Mouse (Mus musculus) liver, embryonic 14.5 days (tissue): ENCODE results near the gene Zfp931. TPM values are rescaled to one million over a fixed set of nuclear protein-coding genes. Genes with fewer than 3 reads are reported as not detected.

Experiments used
- ATAC-seq: fragments of 200-750 bp; cut with Nextera tagmentation; 2 replicates; pipeline ENCODE4 v1.8.0; 2017; ENCODE audit warnings: moderate number of reproducible peaks, mild to moderate bottlenecking, moderate library complexity; ENCODE audit not compliant: insufficient read depth
- DNase-seq, 3 experiments: peaks; one replicate each; pipeline ENCODE4 v3.0.0-alpha.2; 2012 to 2013; ENCODE audit warnings: low read depth in 3 of 3, low spot score in 3 of 3
- H3K27ac ChIP-seq: fragments of 300-500 bp; sonication (generic); 2 replicates; pipeline ENCODE4 v1.5.1; 2014; ENCODE audit warnings: moderate library complexity, mild to moderate bottlenecking, control low read depth, inconsistent platforms
- H3K27me3 ChIP-seq: fragments of 300-500 bp; sonication (generic); 2 replicates; pipeline ENCODE4 v1.6.1; 2014; ENCODE audit warnings: mild to moderate bottlenecking, low read length, moderate library complexity; ENCODE audit not compliant: control insufficient read depth, insufficient read depth
- H3K36me3 ChIP-seq: fragments of 300-500 bp; sonication (generic); replicated peaks from 2 replicates; pipeline ENCODE4 v1.6.1; 2014; ENCODE audit warnings: low read depth; ENCODE audit not compliant: control insufficient read depth, insufficient read depth
- H3K4me1 ChIP-seq, 2 experiments: fragments of 200-500 bp in 1 of 2; fragments of 300-500 bp in 1 of 2; sonication (generic) in 1 of 2; replicated peaks; 2 replicates each; pipeline ENCODE4 v1.6.1; 2012 to 2014; ENCODE audit warnings: antibody characterized with exemption in 1 of 2, inconsistent platforms in 1 of 2, low read length in 1 of 2; ENCODE audit not compliant: control insufficient read depth in 2 of 2, insufficient read depth in 2 of 2
- H3K4me2 ChIP-seq: fragments of 300-500 bp; sonication (generic); 2 replicates; pipeline ENCODE4 v1.6.1; 2014; ENCODE audit warnings: low read depth, mild to moderate bottlenecking, control low read depth, moderate library complexity
- H3K4me3 ChIP-seq, 2 experiments: fragments of 200-500 bp in 1 of 2; fragments of 300-500 bp in 1 of 2; sonication (generic) in 1 of 2; 2 replicates each; pipeline ENCODE4 v1.5.1; 2012 to 2014; ENCODE audit warnings: low read depth in 2 of 2, low read length in 2 of 2, mild to moderate bottlenecking in 2 of 2, control low read depth in 1 of 2, inconsistent platforms in 1 of 2, moderate library complexity in 1 of 2; ENCODE audit not compliant: insufficient read depth in 1 of 2
- H3K9ac ChIP-seq: fragments of 300-500 bp; sonication (generic); replicated peaks from 2 replicates; pipeline ENCODE4 v1.6.1; 2014; ENCODE audit warnings: mild to moderate bottlenecking, control low read depth, moderate library complexity
- H3K9me3 ChIP-seq: fragments of 300-500 bp; sonication (generic); 2 replicates; pipeline ENCODE4 v1.6.1; 2016; ENCODE audit warnings: low read length, mixed read lengths; ENCODE audit not compliant: control insufficient read depth
- CTCF ChIP-seq: IDR thresholded peaks from 2 replicates; pipeline ENCODE4 v1.5.1; 2016; ENCODE audit warnings: antibody characterized with exemption, low read depth, control low read depth
- EP300 ChIP-seq: IDR thresholded peaks from 2 replicates; pipeline ENCODE4 v1.6.1; 2016; ENCODE audit warnings: antibody characterized with exemption, low read depth
- WGBS: fragments of 180-500 bp; shearing (Covaris S2); extraction: QIAGEN DNeasy Blood & Tissue Kit; methylation state at CpG from one replicate; pipeline ENCODE4 v1.1.7; 2014; ENCODE audit not compliant: insufficient replicate concordance; 5-methylcytosine and 5-hydroxymethylcytosine counted together
- polyA plus RNA-seq, 2 experiments: library from polyadenylated mRNA; depleted of rRNA in 1 of 2; stranded (reverse) in 1 of 2; unstranded in 1 of 2; fragments of >200 nt; fragmentation: Nextera tagmentation in 1 of 2; extraction: Ambion mirVana in 1 of 2; gene quantifications; 2 replicates each; pipeline versions ENCODE4 v1.2.1 to v1.2.3; 2012 to 2014

The Zfp931 gene
- polyA plus RNA-seq, 2 experiments, result 2.1 to 4.8 TPM

- Histone ChIP-seq H3K4me3 (no peak overlapping the region), H3K9ac (no peak overlapping the region), H3K27me3 (peaks cover 12% of the 10 kb centered on the region; the same call in 1 of the 2 replicates), H3K9me3 (no peaks in the 10 kb centered on the region), H3K4me2 (no peak overlapping the region), H3K4me1 (no peaks in the 10 kb centered on the region), H3K36me3 (no peaks in the 10 kb centered on the region), H3K27ac (no peak overlapping the region)
- no peak for DNase-seq
- WGBS, result 42% methylated on average over 2 of the region's 2 CpGs
- TF ChIP-seq EP300 (no peak), CTCF (no peak)
- ATAC-seq, result no peak
Observed at GRCm38 (mm10) chr2:178121375-178121688, 43.1 kb upstream of the Zfp931 start.

- Histone ChIP-seq H3K9me3 (no peaks in the 10 kb centered on the region), H3K4me1 (no peaks in the 10 kb centered on the region), H3K4me2 (no peak overlapping the region), H3K9ac (no peak overlapping the region), H3K36me3 (no peaks in the 10 kb centered on the region), H3K27ac (no peak overlapping the region), H3K4me3 (no peak overlapping the region), H3K27me3 (peaks cover 12% of the 10 kb centered on the region; the same call in 1 of the 2 replicates)
- WGBS, result 65% methylated on average over 8 of the region's 8 CpGs
- TF ChIP-seq CTCF, result no peak
- no peak for TF ChIP-seq EP300
- ATAC-seq (no peak), DNase-seq (no peak)
Observed at GRCm38 (mm10) chr2:178120651-178121374, 42.5 kb upstream of the Zfp931 start.

- TF ChIP-seq CTCF, result no peak
- no peak for TF ChIP-seq EP300
- peaks cover 12% of the 10 kb centered on the region; the same call in 1 of the 2 replicates for H3K27me3 ChIP-seq
- DNase-seq (no peak), ATAC-seq (no peak)
- no peak overlapping the region for H3K4me3 ChIP-seq
- no peak overlapping the region for H3K4me2 ChIP-seq
- H3K9me3 ChIP-seq, result no peaks in the 10 kb centered on the region
- no peak overlapping the region for H3K9ac ChIP-seq
- no peak overlapping the region for H3K27ac ChIP-seq
- no peaks in the 10 kb centered on the region for H3K36me3 ChIP-seq
- H3K4me1 ChIP-seq, result no peaks in the 10 kb centered on the region
Observed at GRCm38 (mm10) chr2:178120356-178120645, 42.0 kb upstream of the Zfp931 start.

- H3K9ac ChIP-seq, result no peak overlapping the region
- H3K9me3 ChIP-seq, result no peaks in the 10 kb centered on the region
- ATAC-seq (no peak), DNase-seq (no peak)
- H3K4me3 ChIP-seq, result no peak overlapping the region
- 15% methylated on average over 19 of the region's 19 CpGs for WGBS
- H3K27ac ChIP-seq, result no peak overlapping the region
- no peak overlapping the region for H3K4me2 ChIP-seq
- TF ChIP-seq EP300 (no peak), CTCF (no peak)
- H3K4me1 ChIP-seq, result no peaks in the 10 kb centered on the region
- peaks cover 12% of the 10 kb centered on the region; the same call in 1 of the 2 replicates for H3K27me3 ChIP-seq
- H3K36me3 ChIP-seq, result no peaks in the 10 kb centered on the region
Observed at GRCm38 (mm10) chr2:178119561-178120355, 41.5 kb upstream of the Zfp931 start.

- no peak for ATAC-seq
Observed at GRCm38 (mm10) chr2:178118801-178119560, 40.7 kb upstream of the Zfp931 start, which contains the start of gene Phactr3. Gene Phactr3, plus strand, starts transcription at chr2:178118975.

More at GRCm38 (mm10) chr2:178118801-178119560, 40.7 kb upstream of the Zfp931 start, which contains the start of gene Phactr3:
- Histone ChIP-seq H3K4me2 (peak within 1 kb of the TSS; percentile 6), H3K27me3 (peaks cover 12% of the 10 kb centered on the region; the same call in 1 of the 2 replicates), H3K9ac (no peak within 1 kb of the TSS), H3K27ac (no peak within 1 kb of the TSS), H3K4me1 (no peaks in the 10 kb centered on the region), H3K9me3 (no peaks in the 10 kb centered on the region), H3K36me3 (no peaks in the 10 kb centered on the region), H3K4me3 (no peak within 1 kb of the TSS)
- WGBS, result 4% methylated on average over 45 of the region's 45 CpGs
- TF ChIP-seq CTCF (no peak), EP300 (no peak)
- no peak for DNase-seq
